Mouse (Mus musculus) forebrain, embryonic 14.5 days (tissue): ENCODE measurements at regions not wholly inside any gene's neighbourhood (a gene's known extent, or its start where the extent isn't known, plus 50 kb on each side); places are given as distances from the start of the nearest gene placed in this dataset.

ENCODE experiments used
- ATAC-seq: fragments of 200-750 bp; cut with Nextera tagmentation; 2 replicates; pipeline ENCODE4 v1.8.0; 2017; ENCODE audit warnings: mild to moderate bottlenecking, moderate library complexity
- DNase-seq: peaks from one replicate; pipeline ENCODE4 v3.0.0-alpha.2; 2015; ENCODE audit warnings: low spot score
- H3K27ac ChIP-seq: fragments of 300-500 bp; sonication (generic); 2 replicates; pipeline ENCODE4 v1.5.1; 2014; ENCODE audit warnings: low read depth, mild to moderate bottlenecking, control low read depth, low read length, moderate library complexity
- H3K27me3 ChIP-seq: fragments of 300-500 bp; sonication (generic); replicated peaks from 2 replicates; pipeline ENCODE4 v1.6.1; 2014; ENCODE audit warnings: low read length, control low read depth, mixed read lengths; ENCODE audit not compliant: control insufficient read depth, insufficient read depth
- H3K36me3 ChIP-seq: fragments of 300-500 bp; sonication (generic); 2 replicates; pipeline ENCODE4 v1.6.1; 2014; ENCODE audit warnings: low read length, control low read depth; ENCODE audit not compliant: control insufficient read depth, insufficient read depth
- H3K4me1 ChIP-seq: fragments of 300-500 bp; sonication (generic); 2 replicates; pipeline ENCODE4 v1.6.1; 2014; ENCODE audit warnings: antibody characterized with exemption, low read length, control low read depth; ENCODE audit not compliant: control insufficient read depth, insufficient read depth
- H3K4me2 ChIP-seq: fragments of 300-500 bp; sonication (generic); 2 replicates; pipeline ENCODE4 v1.6.1; 2014; ENCODE audit warnings: mild to moderate bottlenecking, control low read depth, low read length
- H3K4me3 ChIP-seq: fragments of 300-500 bp; sonication (generic); 2 replicates; pipeline ENCODE4 v1.5.1; 2014; ENCODE audit warnings: low read depth, low read length, control low read depth
- H3K9ac ChIP-seq: fragments of 300-500 bp; sonication (generic); 2 replicates; pipeline ENCODE4 v1.6.1; 2014; ENCODE audit warnings: mild to moderate bottlenecking, low read length, control low read depth, moderate library complexity
- H3K9me3 ChIP-seq: fragments of 300-500 bp; sonication (generic); replicated peaks from 2 replicates; pipeline ENCODE4 v1.6.1; 2016; ENCODE audit warnings: low read length, control low read depth, mixed read lengths; ENCODE audit not compliant: control insufficient read depth
- WGBS: fragments of 180-500 bp; shearing (Covaris S2); extraction: QIAGEN DNeasy Blood & Tissue Kit; methylation state at CpG from one replicate; pipeline ENCODE4 v1.1.7; 2014; 5-methylcytosine and 5-hydroxymethylcytosine counted together

DNA sequence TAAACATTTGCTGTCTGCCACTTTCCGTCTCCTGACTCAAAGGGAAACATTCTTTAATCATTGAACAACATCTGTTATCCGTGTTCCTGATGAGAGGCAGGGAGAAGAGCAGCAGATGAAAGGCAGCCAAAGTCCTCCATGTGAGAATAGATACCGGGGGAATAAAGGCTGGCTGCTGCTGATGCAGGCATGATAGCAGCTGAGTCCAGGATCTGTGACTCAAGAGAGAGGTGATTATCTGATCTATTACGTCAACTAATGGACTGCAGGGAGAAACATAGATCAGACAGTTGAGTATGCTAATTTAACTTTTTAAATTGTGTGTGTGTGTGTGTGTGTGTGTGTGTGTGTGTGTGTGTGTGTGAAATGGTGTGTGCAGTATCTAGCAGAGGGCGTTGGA, 1140.0 kb downstream of the Dpp10 start:
- Histone ChIP-seq H3K27ac (no peak overlapping the region), H3K9me3 (no peaks in the 10 kb centered on the region), H3K4me3 (no peak overlapping the region), H3K9ac (no peak overlapping the region), H3K4me2 (no peak overlapping the region), H3K4me1 (no peaks in the 10 kb centered on the region), H3K27me3 (no peaks in the 10 kb centered on the region), H3K36me3 (no peaks in the 10 kb centered on the region)
- peak; percentile 20 for DNase-seq
- ATAC-seq, result no peak
- 66% methylated on average over 5 of the region's 5 CpGs for WGBS

DNA sequence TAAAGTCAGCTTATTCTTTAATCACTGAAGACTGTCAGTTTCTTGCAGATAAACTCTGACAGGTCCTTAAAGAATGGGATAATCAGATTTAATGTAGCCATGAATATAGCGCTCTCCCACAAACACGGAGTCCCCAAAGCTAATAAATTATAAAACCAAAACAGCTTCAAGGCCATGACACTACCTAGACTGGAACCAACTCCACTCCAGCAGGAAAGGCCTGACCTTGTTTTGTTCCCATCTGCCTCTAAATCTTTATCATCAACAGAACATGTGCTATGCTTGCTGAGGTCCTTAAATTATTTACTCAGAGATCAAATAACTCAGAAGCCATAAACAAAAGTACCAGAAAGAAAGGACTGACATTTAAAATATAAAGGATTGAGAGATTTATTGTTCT, 1156.3 kb downstream of the Dpp10 start:
- 77% methylated on average over 2 of the region's 2 CpGs for WGBS
- no peak overlapping the region for H3K4me2 ChIP-seq

DNA sequence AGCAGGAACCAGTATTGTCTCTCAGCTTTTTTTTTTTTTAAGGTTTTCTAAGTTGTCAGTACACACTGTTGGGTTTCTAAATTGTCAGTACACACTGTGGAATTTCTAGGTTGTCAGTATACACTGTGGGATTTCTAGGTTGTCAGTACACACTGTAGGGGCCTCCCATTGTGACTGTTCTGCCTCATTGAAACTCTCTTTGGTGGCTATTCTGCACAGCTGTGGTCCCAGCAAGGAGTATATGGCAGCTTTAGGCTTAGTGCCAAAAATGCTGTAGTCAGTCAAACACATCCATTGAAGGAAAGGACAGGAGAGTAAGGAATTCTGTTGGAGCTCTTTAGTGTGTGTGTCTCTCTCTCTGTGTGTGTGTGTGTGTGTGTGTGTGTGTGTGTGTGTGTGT, 1186.4 kb downstream of the Dpp10 start:
- ATAC-seq, result peak; percentile 32; the same call in 1 of the 2 replicates

More for the DNA sequence above, 1156.3 kb downstream of the Dpp10 start:
- Histone ChIP-seq H3K9me3 (no peaks in the 10 kb centered on the region), H3K4me3 (no peak overlapping the region), H3K27me3 (no peaks in the 10 kb centered on the region), H3K9ac (no peak overlapping the region), H3K4me1 (no peaks in the 10 kb centered on the region), H3K36me3 (no peaks in the 10 kb centered on the region), H3K27ac (no peak overlapping the region)
- ATAC-seq (no peak), DNase-seq (no peak)

More for the DNA sequence above, 1186.4 kb downstream of the Dpp10 start:
- Histone ChIP-seq H3K4me2 (no peak overlapping the region), H3K27me3 (no peaks in the 10 kb centered on the region), H3K9me3 (no peaks in the 10 kb centered on the region), H3K36me3 (no peaks in the 10 kb centered on the region), H3K4me3 (no peak overlapping the region), H3K4me1 (no peaks in the 10 kb centered on the region), H3K27ac (no peak overlapping the region), H3K9ac (no peak overlapping the region)
- peak; percentile 34 for DNase-seq
